9 mouse cellular contexts compared by ENCODE assay signal in genomic region chr14:117519574-117519973, GRCm38 (mm10).
DNase-seq lines count a peak whose midpoint lies in the region; ATAC-seq and TF ChIP-seq lines count a peak whose summit lies in the region.
"Had no signal": no experiment of that assay in that cellular context is flagged by ENCODE, and none has a peak within 500 bp of the region (broad histone marks: within the 10 kb centered on the region; RNA-seq: fewer than 3 reads in every experiment).

No protein-coding gene starts in this region.

- DNase-seq in Muller cell, postnatal 12 days (ENCODE audit: inconsistent ontology term): peak; percentile 66
- peak; percentile 19 for DNase-seq in forebrain, postnatal 0 days
- DNase-seq in cerebellum, adult 8-10 months: no peak
- no peak for DNase-seq in B cell, adult 2 months

- no peak for TF ChIP-seq CTCF in forebrain, postnatal 0 days (IDR thresholded peaks at IDR 0.05; ENCODE audit: low read depth)

- no peak overlapping the region for H3K4me2 ChIP-seq in hindbrain, embryonic 13.5 days
- H3K4me2 ChIP-seq in hindbrain, embryonic 12.5 days (replicated peaks): no peak overlapping the region
- H3K4me2 ChIP-seq in forebrain, postnatal 0 days (ENCODE audit: low read depth): no peak overlapping the region
- H3K4me2 ChIP-seq in midbrain, embryonic 15.5 days: no peak overlapping the region
- H3K4me2 ChIP-seq: limb, embryonic 15.5 days had no signal

- H3K27me3 ChIP-seq in hindbrain, embryonic 13.5 days: no peaks in the 10 kb centered on the region
- H3K27me3 ChIP-seq in hindbrain, embryonic 12.5 days: no peaks in the 10 kb centered on the region
- no peaks in the 10 kb centered on the region for H3K27me3 ChIP-seq in forebrain, postnatal 0 days (ENCODE audit: insufficient read depth, low read length)
- H3K27me3 ChIP-seq in midbrain, embryonic 15.5 days (replicated peaks): no peaks in the 10 kb centered on the region
- H3K27me3 ChIP-seq: limb, embryonic 15.5 days had no signal

- H3K36me3 ChIP-seq in hindbrain, embryonic 13.5 days: no peaks in the 10 kb centered on the region
- H3K36me3 ChIP-seq in hindbrain, embryonic 12.5 days: no peaks in the 10 kb centered on the region
- H3K36me3 ChIP-seq in forebrain, postnatal 0 days (ENCODE audit: insufficient read depth): no peaks in the 10 kb centered on the region
- H3K36me3 ChIP-seq in midbrain, embryonic 15.5 days (replicated peaks): no peaks in the 10 kb centered on the region
- H3K36me3 ChIP-seq: limb, embryonic 15.5 days had no signal

- no peaks in the 10 kb centered on the region for H3K9me3 ChIP-seq in hindbrain, embryonic 13.5 days
- H3K9me3 ChIP-seq in hindbrain, embryonic 12.5 days (replicated peaks): no peaks in the 10 kb centered on the region
- no peaks in the 10 kb centered on the region for H3K9me3 ChIP-seq in forebrain, postnatal 0 days (ENCODE audit: low read length)
- no peaks in the 10 kb centered on the region for H3K9me3 ChIP-seq in midbrain, embryonic 15.5 days
- H3K9me3 ChIP-seq: limb, embryonic 15.5 days had no signal

- no peak overlapping the region for H3K27ac ChIP-seq in hindbrain, embryonic 13.5 days
- H3K27ac ChIP-seq in hindbrain, embryonic 12.5 days: no peak overlapping the region
- H3K27ac ChIP-seq in forebrain, postnatal 0 days (ENCODE audit: low read depth, low read length): no peak overlapping the region
- H3K27ac ChIP-seq in midbrain, embryonic 15.5 days: peak overlapping the region; percentile 38; the same call in 1 of the 2 replicates
- H3K27ac ChIP-seq: limb, embryonic 15.5 days had no signal

- H3K9ac ChIP-seq in hindbrain, embryonic 13.5 days: no peak overlapping the region
- no peak overlapping the region for H3K9ac ChIP-seq in hindbrain, embryonic 12.5 days
- H3K9ac ChIP-seq in forebrain, postnatal 0 days: no peak overlapping the region
- H3K9ac ChIP-seq in midbrain, embryonic 15.5 days: no peak overlapping the region
- H3K9ac ChIP-seq: limb, embryonic 15.5 days had no signal

- 69% methylated on average over 8 of the region's 8 CpGs for WGBS in hindbrain, embryonic 13.5 days
- WGBS in hindbrain, embryonic 12.5 days: 78% methylated on average over 8 of the region's 8 CpGs
- WGBS in forebrain, postnatal 0 days: 37% methylated on average over 8 of the region's 8 CpGs
- whole genome bisulfite sequencing in midbrain, embryonic 15.5 days: 65% methylated on average over 8 of the region's 8 CpGs

- no peak overlapping the region for H3K4me3 ChIP-seq in hindbrain, embryonic 13.5 days
- H3K4me3 ChIP-seq in hindbrain, embryonic 12.5 days: no peak overlapping the region
- H3K4me3 ChIP-seq in forebrain, postnatal 0 days (ENCODE audit: low read depth, low read length): no peak overlapping the region
- no peak overlapping the region for H3K4me3 ChIP-seq in midbrain, embryonic 15.5 days
- H3K4me3 ChIP-seq: limb, embryonic 15.5 days had no signal

- H3K4me1 ChIP-seq in hindbrain, embryonic 13.5 days (replicated peaks): peaks cover 8% of the 10 kb centered on the region; the same call in 1 of the 2 replicates
- no peaks in the 10 kb centered on the region for H3K4me1 ChIP-seq in hindbrain, embryonic 12.5 days
- no peaks in the 10 kb centered on the region for H3K4me1 ChIP-seq in forebrain, postnatal 0 days (ENCODE audit: insufficient read depth)
- H3K4me1 ChIP-seq in midbrain, embryonic 15.5 days: no peaks in the 10 kb centered on the region
- H3K4me1 ChIP-seq: limb, embryonic 15.5 days had no signal

- ATAC-seq in hindbrain, embryonic 13.5 days (ENCODE audit: low FRiP score): peak; percentile 21; the same call in 1 of the 2 replicates
- no peak for ATAC-seq in hindbrain, embryonic 12.5 days (ENCODE audit: low FRiP score)
- ATAC-seq in forebrain, postnatal 0 days: no peak; the same call in 1 of the 2 replicates
- 0 out of 2 replicates have a peak, but pooled peaks have one; percentile 39 for ATAC-seq in midbrain, embryonic 15.5 days (replicated peaks)
- no peak for ATAC-seq in granulocyte monocyte progenitor cell, adult 5-6 weeks (replicated peaks; ENCODE audit: poor library complexity, severe bottlenecking)

Comparison
In these comparisons a context has a peak if more than half of its experiments do, and no peak if none do; other contexts are left out.
1. ATAC-seq: peak in hindbrain, embryonic 13.5 days (single experiment) and midbrain, embryonic 15.5 days (single experiment); none in hindbrain, embryonic 12.5 days (single experiment), forebrain, postnatal 0 days (single experiment) and granulocyte monocyte progenitor cell, adult 5-6 weeks (single experiment).
2. DNase-seq: peak in Muller cell, postnatal 12 days (single experiment) and forebrain, postnatal 0 days (single experiment); none in cerebellum, adult 8-10 months (single experiment) and B cell, adult 2 months (0 of 2).